Mouse (Mus musculus) heart, embryonic 14.5 days (tissue): ENCODE measurements around the gene Gcdh. TPM values are rescaled to one million over a fixed set of nuclear protein-coding genes. Genes with fewer than 3 reads are reported as not detected.

Experiments used
- ATAC-seq: fragments of 200-750 bp; cut with Nextera tagmentation; 2 replicates; pipeline ENCODE4 v1.8.0; 2017; ENCODE audit warnings: low read depth, moderate TSS enrichment; ENCODE audit not compliant: insufficient number of reproducible peaks, insufficient read depth, low FRiP score
- H3K27ac ChIP-seq, 2 experiments: fragments of 200-500 bp in 1 of 2; fragments of 300-500 bp in 1 of 2; sonication (generic) in 1 of 2; replicated peaks in 1 of 2; 2 replicates each; pipeline ENCODE4 v1.5.1; 2012 to 2014; ENCODE audit warnings: low read depth in 2 of 2, low read length in 2 of 2, control low read depth in 1 of 2, mild to moderate bottlenecking in 1 of 2, mixed read lengths in 1 of 2; ENCODE audit not compliant: control insufficient read depth in 1 of 2, insufficient read depth in 1 of 2
- H3K27me3 ChIP-seq: fragments of 300-500 bp; sonication (generic); 2 replicates; pipeline ENCODE4 v1.6.1; 2014; ENCODE audit warnings: mild to moderate bottlenecking, low read length, control low read depth; ENCODE audit not compliant: control insufficient read depth, insufficient read depth
- H3K36me3 ChIP-seq: fragments of 300-500 bp; sonication (generic); 2 replicates; pipeline ENCODE4 v1.6.1; 2014; ENCODE audit warnings: mild to moderate bottlenecking, control low read depth, low read length, mixed read lengths; ENCODE audit not compliant: control insufficient read depth, insufficient read depth
- H3K4me1 ChIP-seq, 2 experiments: fragments of 200-500 bp in 1 of 2; fragments of 300-500 bp in 1 of 2; sonication (generic) in 1 of 2; 2 replicates each; pipeline ENCODE4 v1.6.1; 2012 to 2014; ENCODE audit warnings: low read length in 2 of 2, control low read depth in 1 of 2, mixed read lengths in 1 of 2; ENCODE audit not compliant: control insufficient read depth in 2 of 2, insufficient read depth in 2 of 2
- H3K4me2 ChIP-seq: fragments of 300-500 bp; sonication (generic); 2 replicates; pipeline ENCODE4 v1.6.1; 2014; ENCODE audit warnings: mild to moderate bottlenecking, low read length
- H3K4me3 ChIP-seq, 2 experiments: fragments of 200-500 bp in 1 of 2; fragments of 300-500 bp in 1 of 2; sonication (generic) in 1 of 2; 2 replicates each; pipeline ENCODE4 v1.5.1; 2012 to 2014; ENCODE audit warnings: low read length in 2 of 2, mild to moderate bottlenecking in 2 of 2, control low read depth in 1 of 2, low read depth in 1 of 2, moderate library complexity in 1 of 2; ENCODE audit not compliant: control insufficient read depth in 1 of 2, insufficient read depth in 1 of 2
- H3K9ac ChIP-seq: fragments of 300-500 bp; sonication (generic); 2 replicates; pipeline ENCODE4 v1.6.1; 2014; ENCODE audit warnings: mild to moderate bottlenecking, low read length
- H3K9me3 ChIP-seq: fragments of 300-500 bp; sonication (generic); 2 replicates; pipeline ENCODE4 v1.6.1; 2016; ENCODE audit warnings: low read length, control low read depth; ENCODE audit not compliant: control insufficient read depth
- WGBS: fragments of 180-500 bp; shearing (Covaris S2); extraction: QIAGEN DNeasy Blood & Tissue Kit; methylation state at CpG from one replicate; pipeline ENCODE4 v1.1.7; 2014; 5-methylcytosine and 5-hydroxymethylcytosine counted together
- polyA plus RNA-seq: library from polyadenylated mRNA; unstranded; fragments of >200 nt; fragmentation: Nextera tagmentation; extraction: Ambion mirVana; gene quantifications from 2 replicates; pipeline ENCODE4 v1.2.1, GENCODE M21; 2014

The Gcdh gene
- polyA plus RNA-seq = 34.0 and 38.6 TPM in 2 replicates

GRCm38 (mm10) chr8:84893709-84894134 is at the start of gene Gcdh:
Gene Gcdh, minus strand, starts transcription at chr8:84893921.
- H3K9me3 ChIP-seq = no peaks in the 10 kb centered on the region
- H3K9ac ChIP-seq = peak within 1 kb of the TSS; percentile 85
- peak within 1 kb of the TSS; percentile 79 for H3K4me2 ChIP-seq
- peaks cover 6% of the 10 kb centered on the region in 2 experiments for H3K4me1 ChIP-seq
- H3K4me3 ChIP-seq = peak within 1 kb of the TSS; percentile 78 to 88
- 0 out of 4 replicates have a peak within 1 kb of the TSS, but pooled peaks of 1 of the 2 experiments have one; percentile 14 for H3K27ac ChIP-seq
- WGBS = 0% methylated on average over 11 of the region's 11 CpGs
- no peaks in the 10 kb centered on the region for H3K27me3 ChIP-seq
- peak; percentile 93 for ATAC-seq
- H3K36me3 ChIP-seq = peaks cover 20% of the 10 kb centered on the region

- Histone ChIP-seq H3K9me3 (no peaks in the 10 kb centered on the region), H3K9ac (no peak overlapping the region), H3K4me1 (peaks cover 4 to 10% of the 10 kb centered on the region in 2 experiments; a peak in 3 of 4 replicates), H3K27me3 (peaks cover 73% of the 10 kb centered on the region), H3K4me3 (peak overlapping the region in 1 of 2 experiments; percentile 46; a peak in 1 of 4 replicates), H3K27ac (no peak overlapping the region), H3K4me2 (peak overlapping the region; percentile 74), H3K36me3 (no peaks in the 10 kb centered on the region)
- no peak for ATAC-seq
- 63% methylated on average over 13 of the region's 13 CpGs for WGBS
Measured at GRCm38 (mm10) chr8:84937620-84938485, 44.1 kb upstream of the Gcdh start.

GRCm38 (mm10) chr8:84936962-84937546 is 43.3 kb upstream of the Gcdh start, which contains the start of gene Mast1:
Gene Mast1, minus strand, starts transcription at chr8:84937359.
- H3K4me2 ChIP-seq = peak within 1 kb of the TSS; percentile 74
- H3K4me3 ChIP-seq = peak within 1 kb of the TSS; percentile 43 to 46
- peaks cover 4 to 10% of the 10 kb centered on the region in 2 experiments; a peak in 3 of 4 replicates for H3K4me1 ChIP-seq
- under 1% methylated on average over 47 of the region's 50 CpGs for WGBS
- no peaks in the 10 kb centered on the region for H3K36me3 ChIP-seq
- peaks cover 76% of the 10 kb centered on the region for H3K27me3 ChIP-seq
- H3K9me3 ChIP-seq = no peaks in the 10 kb centered on the region
- H3K27ac ChIP-seq = no peak within 1 kb of the TSS
- ATAC-seq = peak; percentile 27; the same call in 1 of the 2 replicates
- no peak within 1 kb of the TSS; the same call in 1 of the 2 replicates for H3K9ac ChIP-seq

- no peak overlapping the region; the same call in 1 of the 2 replicates for H3K9ac ChIP-seq
- H3K9me3 ChIP-seq = no peaks in the 10 kb centered on the region
- peak overlapping the region; percentile 74 for H3K4me2 ChIP-seq
- H3K4me3 ChIP-seq = peak overlapping the region in 1 of 2 experiments; percentile 46; a peak in 2 of 4 replicates
- no peak overlapping the region for H3K27ac ChIP-seq
- 26% methylated on average over 23 of the region's 23 CpGs for WGBS
- peaks cover 76% of the 10 kb centered on the region for H3K27me3 ChIP-seq
- peaks cover 4 to 10% of the 10 kb centered on the region in 2 experiments; a peak in 3 of 4 replicates for H3K4me1 ChIP-seq
- no peak for ATAC-seq
- no peaks in the 10 kb centered on the region for H3K36me3 ChIP-seq
Measured at GRCm38 (mm10) chr8:84936041-84936961, 42.6 kb upstream of the Gcdh start.

- peaks cover 83% of the 10 kb centered on the region for H3K27me3 ChIP-seq
- no peak overlapping the region for H3K4me2 ChIP-seq
- no peak overlapping the region for H3K9ac ChIP-seq
- H3K4me3 ChIP-seq = no peak overlapping the region
- 5% methylated on average over 14 of the region's 14 CpGs for WGBS
- H3K9me3 ChIP-seq = no peaks in the 10 kb centered on the region
- H3K36me3 ChIP-seq = no peaks in the 10 kb centered on the region
- peaks cover 4 to 10% of the 10 kb centered on the region in 2 experiments; a peak in 3 of 4 replicates for H3K4me1 ChIP-seq
- no peak for ATAC-seq
- no peak overlapping the region for H3K27ac ChIP-seq
Measured at GRCm38 (mm10) chr8:84935489-84935888, 41.8 kb upstream of the Gcdh start.

GRCm38 (mm10) chr8:84934860-84935259 is 41.1 kb upstream of the Gcdh start:
- ATAC-seq = peak; percentile 42; the same call in 1 of the 2 replicates
- H3K27me3 ChIP-seq = peaks cover 90% of the 10 kb centered on the region
- no peaks in the 10 kb centered on the region for H3K9me3 ChIP-seq
- no peak overlapping the region for H3K4me2 ChIP-seq
- peaks cover 4 to 10% of the 10 kb centered on the region in 2 experiments; a peak in 3 of 4 replicates for H3K4me1 ChIP-seq
- no peak overlapping the region for H3K4me3 ChIP-seq
- no peak overlapping the region for H3K27ac ChIP-seq
- WGBS = 3% methylated on average over 15 of the region's 15 CpGs
- H3K9ac ChIP-seq = no peak overlapping the region
- no peaks in the 10 kb centered on the region for H3K36me3 ChIP-seq
